In genomic region chr11:101082208-101083082, GRCm38 (mm10) we compare ENCODE assay signal across 7 mouse cellular contexts. TPM values are rescaled to one million over a fixed set of nuclear protein-coding genes. Genes with fewer than 3 reads are reported as not detected.
DNase-seq lines count a peak whose midpoint lies in the region; ATAC-seq lines count a peak whose summit lies in the region.

Coasy (plus strand) TSS chr11:101082565.

- H3K9me3 ChIP-seq in intestine, embryonic 15.5 days = no peaks in the 10 kb centered on the region
- no peaks in the 10 kb centered on the region for H3K9me3 ChIP-seq in midbrain, embryonic 10.5 days (replicated peaks)

- ATAC-seq in intestine, embryonic 15.5 days = peak; percentile 91

- under 1% methylated on average over 51 of the region's 51 CpGs for WGBS in intestine, embryonic 15.5 days
- WGBS in midbrain, embryonic 10.5 days = under 1% methylated on average over 51 of the region's 51 CpGs

- H3K9ac ChIP-seq in intestine, embryonic 15.5 days = peak within 1 kb of the TSS; percentile 89

- peak within 1 kb of the TSS; percentile 97 for H3K4me2 ChIP-seq in intestine, embryonic 15.5 days (replicated peaks)

- no peaks in the 10 kb centered on the region for H3K36me3 ChIP-seq in intestine, embryonic 15.5 days
- H3K36me3 ChIP-seq in midbrain, embryonic 10.5 days = peaks cover 18% of the 10 kb centered on the region

- peak within 1 kb of the TSS; percentile 83 for H3K4me3 ChIP-seq in intestine, embryonic 15.5 days (replicated peaks)
- peak within 1 kb of the TSS; percentile 79 for H3K4me3 ChIP-seq in midbrain, embryonic 10.5 days

- H3K27me3 ChIP-seq in intestine, embryonic 15.5 days (replicated peaks) = peaks cover 35% of the 10 kb centered on the region
- H3K27me3 ChIP-seq in midbrain, embryonic 10.5 days (ENCODE audit: low read depth, poor library complexity, severe bottlenecking) = peaks cover 44% of the 10 kb centered on the region

- peaks cover 30% of the 10 kb centered on the region for H3K4me1 ChIP-seq in intestine, embryonic 15.5 days (replicated peaks)
- H3K4me1 ChIP-seq in midbrain, embryonic 10.5 days = peaks cover 51% of the 10 kb centered on the region

- peak; percentile 92 for DNase-seq in adrenal gland, adult 2 months
- peak; percentile 94 for DNase-seq in embryo, embryonic 11 days
- peak; percentile 74 to 76 for DNase-seq in gastrocnemius, postnatal 36 days
- DNase-seq in left cerebral cortex, postnatal 25 days (ENCODE audit: low spot score in 2 of 2) = peak; percentile 91 to 96
- DNase-seq in midbrain, embryonic 10.5 days (ENCODE audit: low spot score) = peak; percentile 96
- DNase-seq in right cerebral cortex, postnatal 4 days = peak; percentile 81

- peak within 1 kb of the TSS; percentile 93 for H3K27ac ChIP-seq in intestine, embryonic 15.5 days
- H3K27ac ChIP-seq in midbrain, embryonic 10.5 days (replicated peaks) = peak within 1 kb of the TSS; percentile 87

- intact Hi-C loops in gastrocnemius, postnatal 36 days (cut with DNase I) = no loop called here
- intact Hi-C loops in left cerebral cortex, postnatal 25 days (cut with DNase I) = loop anchor here (2.0 kb wide), 1 partner anchor 94 kb away; no protein-coding TSS in a partner anchor

RNA-seq across cellular contexts. Expression of gene Coasy, which starts in this region (rescaled TPM):
- total RNA-seq in adrenal gland, adult 2 months (2021) = 10 to 100 TPM; 86.9 to 90.5 TPM
- 178 and 187 TPM in 2 replicates for polyA plus RNA-seq in adrenal gland, adult 2 months (2012; rRNA removed)
- total RNA-seq in gastrocnemius, postnatal 36 days (2021) = 1 to 10 TPM; 8.0 to 8.9 TPM
- polyA plus RNA-seq in intestine, embryonic 15.5 days (2015; fragmentation: Nextera tagmentation; extraction: Ambion mirVana) = 41.8 and 43.9 TPM in 2 replicates
- 10 to 100 TPM; 26.0 to 28.5 TPM for total RNA-seq in left cerebral cortex, postnatal 25 days (2021)
- polyA plus RNA-seq in midbrain, embryonic 10.5 days (2016; fragmentation: Nextera tagmentation; extraction: Ambion mirVana) = 57.5 TPM in 2 replicates

Comparison
In these comparisons a context has a peak if more than half of its experiments do, and no peak if none do; other contexts are left out.
1. Peak in every context shown above with its lines: DNase-seq, ATAC-seq, H3K4me3 ChIP-seq and H3K27ac ChIP-seq.